Mouse (Mus musculus): ENCODE measurements around the gene Stmn3. TPM values are rescaled to one million over a fixed set of nuclear protein-coding genes. Genes with fewer than 3 reads are reported as not detected.
"Not testable (repeated sequence)": the region's sequence is repeated elsewhere in the genome, so short reads cannot be mapped to it uniquely, and the experiment has no call there.

Gene Stmn3
- polyA plus RNA-seq, 1 experiment from 2014 or later: 69.4 TPM

DNA sequence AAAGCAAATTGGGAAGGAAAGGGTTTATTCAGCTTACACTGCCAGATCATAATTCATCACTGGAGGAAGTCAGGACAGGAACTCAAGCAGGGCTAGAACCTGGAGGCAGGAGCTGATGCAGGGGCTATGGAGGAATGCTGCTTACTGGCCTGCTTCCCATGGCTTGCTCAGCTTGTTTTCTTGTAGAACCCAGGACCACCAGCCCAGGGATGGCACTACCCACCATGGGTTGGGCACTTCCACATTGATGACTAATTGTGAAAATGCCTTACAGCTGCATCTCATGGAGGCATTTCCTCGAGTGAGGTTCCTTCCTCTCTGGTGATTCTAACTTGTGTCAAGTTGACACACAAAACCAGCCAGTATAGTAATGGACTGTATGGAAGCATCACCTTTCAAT is 23.4 kb downstream of the Stmn3 start:
- Histone ChIP-seq H3K27me3 (replicated peaks; ENCODE audit: control insufficient read depth, insufficient read depth, low read length) (no peaks in the 10 kb centered on the region), H3K9ac (ENCODE audit: low read depth, low read length) (no peak overlapping the region), H3K36me3 (ENCODE audit: control insufficient read depth, insufficient read depth, low read length) (peaks cover 2% of the 10 kb centered on the region; the same call in 1 of the 2 replicates), H3K27ac (replicated peaks; ENCODE audit: low read depth, low read length) (no peak overlapping the region), H3K4me3 (ENCODE audit: low read depth, low read length) (no peak overlapping the region), H3K9me3 (ENCODE audit: control insufficient read depth, low read length) (no peaks in the 10 kb centered on the region), H3K4me1 (ENCODE audit: control insufficient read depth, insufficient read depth, low read length) (peaks cover 16% of the 10 kb centered on the region), H3K4me2 (ENCODE audit: low read depth, low read length) (no peak overlapping the region)
- WGBS: 74% methylated on average over 1 of the region's 1 CpGs
- DNase-seq (ENCODE audit: low spot score) (no peak), ATAC-seq (ENCODE audit: low read depth) (no peak)

DNA sequence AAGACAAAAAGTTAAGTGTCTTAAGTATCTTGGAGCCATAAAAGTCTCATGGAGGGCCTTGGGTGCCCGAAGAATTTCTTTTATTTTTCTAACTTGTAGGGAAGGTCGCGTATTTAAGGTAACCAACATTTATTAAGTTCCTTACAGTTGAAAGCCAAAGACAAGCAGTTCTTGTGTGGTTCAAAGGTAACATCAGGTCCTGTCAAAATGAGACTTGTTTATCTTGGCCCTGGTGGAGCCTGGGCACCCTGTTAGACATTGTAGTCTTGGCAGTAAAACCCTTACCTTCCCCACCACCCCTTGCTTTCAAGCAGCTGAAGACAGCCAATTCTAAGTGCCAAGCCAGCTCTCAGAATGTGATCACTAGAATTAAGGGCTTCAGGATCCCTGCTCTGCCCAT is 25.6 kb downstream of the Stmn3 start:
- Histone ChIP-seq H3K4me1 (ENCODE audit: control insufficient read depth, insufficient read depth, low read length) (peaks cover 16% of the 10 kb centered on the region), H3K27ac (replicated peaks; ENCODE audit: low read depth, low read length) (peak overlapping the region; percentile 98; the same call in 1 of the 2 replicates), H3K9ac (ENCODE audit: low read depth, low read length) (peak overlapping the region; percentile 65), H3K4me2 (ENCODE audit: low read depth, low read length) (peak overlapping the region; percentile 72), H3K36me3 (ENCODE audit: control insufficient read depth, insufficient read depth, low read length) (peaks cover 10% of the 10 kb centered on the region), H3K27me3 (replicated peaks; ENCODE audit: control insufficient read depth, insufficient read depth, low read length) (no peaks in the 10 kb centered on the region), H3K4me3 (ENCODE audit: low read depth, low read length) (peak overlapping the region; percentile 72), H3K9me3 (ENCODE audit: control insufficient read depth, low read length) (no peaks in the 10 kb centered on the region)
- ATAC-seq (ENCODE audit: low read depth) (no peak), DNase-seq (ENCODE audit: low spot score) (no peak)
- WGBS: 71% methylated on average over 3 of the region's 3 CpGs

DNA sequence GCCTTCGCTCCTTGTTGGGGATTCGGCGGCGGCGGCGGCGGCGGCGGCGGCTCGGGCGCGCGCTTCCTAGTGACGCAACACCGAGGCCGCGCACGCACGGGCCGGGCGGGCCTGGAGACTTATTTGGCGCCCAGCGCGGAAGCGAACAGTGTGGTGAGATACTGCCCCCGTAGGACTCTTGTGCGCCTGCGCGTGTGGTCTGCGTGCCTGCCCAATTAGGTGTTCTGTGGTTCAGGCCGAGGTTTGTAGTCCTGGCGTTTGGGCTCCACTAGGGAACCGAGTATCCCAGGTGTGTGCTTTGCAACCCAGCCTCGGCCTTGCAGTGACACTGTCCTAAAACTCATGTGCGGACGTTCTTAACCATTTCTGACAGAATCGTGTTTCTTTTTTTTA is 26.3 kb downstream of the Stmn3 start, which contains the start of gene Gmeb2:
Gene Gmeb2 (minus strand): TSS at position 78 of the 393 bp plus-strand sequence.
- peak within 1 kb of the TSS; percentile 72 for H3K4me3 ChIP-seq (ENCODE audit: low read depth, low read length)
- peaks cover 16% of the 10 kb centered on the region for H3K4me1 ChIP-seq (ENCODE audit: control insufficient read depth, insufficient read depth, low read length)
- DNase-seq (ENCODE audit: low spot score) (peak; percentile 99), ATAC-seq (ENCODE audit: low read depth) (peak; percentile 98)
- H3K9me3 ChIP-seq (ENCODE audit: control insufficient read depth, low read length); H3K27me3 ChIP-seq (replicated peaks; ENCODE audit: control insufficient read depth, insufficient read depth, low read length): not testable (repeated sequence)
- 0% methylated on average over 16 of the region's 38 CpGs for WGBS
- H3K36me3 ChIP-seq (ENCODE audit: control insufficient read depth, insufficient read depth, low read length): peaks cover 15% of the 10 kb centered on the region
- H3K4me2 ChIP-seq (ENCODE audit: low read depth, low read length): peak within 1 kb of the TSS; percentile 74
- H3K27ac ChIP-seq (replicated peaks; ENCODE audit: low read depth, low read length): peak within 1 kb of the TSS; percentile 98
- peak within 1 kb of the TSS; percentile 91 for H3K9ac ChIP-seq (ENCODE audit: low read depth, low read length)

DNA sequence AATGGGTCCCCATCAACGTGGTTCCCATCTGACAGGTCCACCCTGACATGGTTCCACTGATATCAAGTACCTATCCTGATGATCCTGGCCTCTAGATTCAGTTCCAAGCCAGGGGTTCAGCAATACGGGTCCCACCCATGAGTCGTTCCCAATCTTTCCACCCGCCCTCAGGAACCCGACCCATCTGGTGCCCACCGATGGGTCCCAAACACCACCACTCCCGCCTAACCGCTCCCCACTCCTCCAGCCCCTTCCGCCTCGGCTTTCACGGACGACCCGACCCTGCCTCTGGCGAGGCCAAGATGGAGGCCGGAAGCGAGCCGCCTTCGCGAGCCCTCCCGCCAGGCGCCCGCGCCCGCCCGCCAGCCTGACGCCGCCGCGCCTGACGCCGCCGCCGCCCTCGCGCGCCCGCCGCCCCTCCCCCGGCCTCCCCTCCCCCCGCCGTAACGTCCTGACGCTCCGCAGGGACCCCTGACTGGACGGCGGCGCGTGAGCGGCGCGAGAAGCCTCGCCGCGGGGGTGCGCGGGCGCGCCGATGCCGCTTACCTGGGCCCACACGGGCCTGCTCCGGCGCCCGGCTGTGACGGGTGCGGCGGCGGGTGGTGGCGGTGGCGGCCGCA is 26.9 kb downstream of the Stmn3 start:
- peak; percentile 87 for ATAC-seq (ENCODE audit: low read depth)
- under 1% methylated on average over 17 of the region's 71 CpGs for WGBS
- peaks cover 15% of the 10 kb centered on the region for H3K36me3 ChIP-seq (ENCODE audit: control insufficient read depth, insufficient read depth, low read length)

DNA sequence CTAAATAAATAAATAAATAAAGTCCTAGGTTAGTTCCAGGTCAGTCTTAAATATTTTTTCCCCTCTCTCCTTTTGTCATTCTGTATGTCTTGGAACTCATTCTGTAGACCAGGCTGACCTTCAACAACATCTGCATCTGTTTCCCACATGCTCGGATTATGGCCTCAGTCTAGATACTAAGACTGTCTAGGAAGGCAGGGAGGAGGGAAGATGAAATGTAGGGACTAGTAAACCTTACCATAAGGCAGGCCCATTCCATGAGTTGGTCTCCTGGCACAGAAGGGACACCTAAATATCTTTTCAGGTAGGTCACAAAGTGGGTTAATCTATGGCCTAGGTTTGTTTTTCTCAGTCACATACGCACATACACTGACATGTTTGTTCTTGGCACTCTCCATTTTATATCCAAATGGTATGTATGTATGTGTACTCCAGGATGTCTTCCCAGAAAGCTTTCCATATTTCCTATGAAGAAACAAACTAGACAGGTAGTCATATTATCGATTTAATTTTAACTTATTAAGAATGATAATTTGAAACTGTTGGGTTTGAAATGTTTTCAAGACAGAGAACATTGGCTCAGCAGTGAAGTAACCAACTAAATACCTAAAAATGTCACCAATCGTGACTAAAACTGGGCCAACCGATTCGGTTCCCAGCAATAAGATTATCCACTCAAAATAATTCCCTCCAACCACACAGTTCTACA is 27.5 kb downstream of the Stmn3 start:
- Histone ChIP-seq H3K9ac (ENCODE audit: low read depth, low read length) (peak overlapping the region; percentile 91), H3K36me3 (ENCODE audit: control insufficient read depth, insufficient read depth, low read length) (peaks cover 20% of the 10 kb centered on the region), H3K9me3 (ENCODE audit: control insufficient read depth, low read length) (no peaks in the 10 kb centered on the region), H3K4me2 (ENCODE audit: low read depth, low read length) (peak overlapping the region; percentile 74), H3K27ac (replicated peaks; ENCODE audit: low read depth, low read length) (peak overlapping the region; percentile 98), H3K27me3 (replicated peaks; ENCODE audit: control insufficient read depth, insufficient read depth, low read length) (no peaks in the 10 kb centered on the region), H3K4me3 (ENCODE audit: low read depth, low read length) (peak overlapping the region; percentile 72), H3K4me1 (ENCODE audit: control insufficient read depth, insufficient read depth, low read length) (peaks cover 16% of the 10 kb centered on the region)
- ATAC-seq (ENCODE audit: low read depth): no peak
- WGBS: 50% methylated on average over 6 of the region's 6 CpGs
- DNase-seq (ENCODE audit: low spot score): no peak

More for the DNA sequence above, 26.9 kb downstream of the Stmn3 start:
- H3K4me2 ChIP-seq (ENCODE audit: low read depth, low read length): peak overlapping the region; percentile 74
- no peaks in the 10 kb centered on the region for H3K27me3 ChIP-seq (replicated peaks; ENCODE audit: control insufficient read depth, insufficient read depth, low read length)
- peak overlapping the region; percentile 72 for H3K4me3 ChIP-seq (ENCODE audit: low read depth, low read length)
- no peaks in the 10 kb centered on the region for H3K9me3 ChIP-seq (ENCODE audit: control insufficient read depth, low read length)
- peak overlapping the region; percentile 98 for H3K27ac ChIP-seq (replicated peaks; ENCODE audit: low read depth, low read length)
- peak; percentile 88 for DNase-seq (ENCODE audit: low spot score)
- peak overlapping the region; percentile 91 for H3K9ac ChIP-seq (ENCODE audit: low read depth, low read length)
- peaks cover 16% of the 10 kb centered on the region for H3K4me1 ChIP-seq (ENCODE audit: control insufficient read depth, insufficient read depth, low read length)

DNA sequence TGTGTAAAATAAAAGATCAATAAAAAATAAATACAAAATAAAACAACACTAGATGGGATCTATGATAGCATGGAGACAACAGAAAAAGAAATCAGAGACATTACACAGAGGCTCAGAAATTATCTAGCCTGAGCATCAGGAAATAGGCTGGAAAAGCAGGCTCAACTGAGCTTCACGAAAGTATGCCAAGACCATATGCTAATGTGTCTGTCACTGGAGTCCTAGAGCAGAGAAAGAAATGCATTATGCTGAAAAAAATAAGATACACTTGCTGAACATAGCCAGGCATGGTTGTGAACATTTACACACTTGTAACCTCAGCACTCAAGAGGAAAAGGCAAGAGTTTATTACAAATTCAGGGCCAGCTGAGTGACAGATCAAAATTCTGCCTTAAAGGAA is 34.3 kb downstream of the Stmn3 start:
- DNase-seq (ENCODE audit: low spot score) (no peak), ATAC-seq (ENCODE audit: low read depth) (no peak)
- Histone ChIP-seq H3K4me2 (ENCODE audit: low read depth, low read length) (no peak overlapping the region), H3K9ac (ENCODE audit: low read depth, low read length) (no peak overlapping the region), H3K4me1 (ENCODE audit: control insufficient read depth, insufficient read depth, low read length) (no peaks in the 10 kb centered on the region), H3K27ac (replicated peaks; ENCODE audit: low read depth, low read length) (no peak overlapping the region), H3K27me3 (replicated peaks; ENCODE audit: control insufficient read depth, insufficient read depth, low read length) (no peaks in the 10 kb centered on the region), H3K4me3 (ENCODE audit: low read depth, low read length) (no peak overlapping the region), H3K36me3 (ENCODE audit: control insufficient read depth, insufficient read depth, low read length) (peaks cover 50% of the 10 kb centered on the region), H3K9me3 (ENCODE audit: control insufficient read depth, low read length) (no peaks in the 10 kb centered on the region)
- WGBS: 77% methylated on average over 1 of the region's 1 CpGs

DNA sequence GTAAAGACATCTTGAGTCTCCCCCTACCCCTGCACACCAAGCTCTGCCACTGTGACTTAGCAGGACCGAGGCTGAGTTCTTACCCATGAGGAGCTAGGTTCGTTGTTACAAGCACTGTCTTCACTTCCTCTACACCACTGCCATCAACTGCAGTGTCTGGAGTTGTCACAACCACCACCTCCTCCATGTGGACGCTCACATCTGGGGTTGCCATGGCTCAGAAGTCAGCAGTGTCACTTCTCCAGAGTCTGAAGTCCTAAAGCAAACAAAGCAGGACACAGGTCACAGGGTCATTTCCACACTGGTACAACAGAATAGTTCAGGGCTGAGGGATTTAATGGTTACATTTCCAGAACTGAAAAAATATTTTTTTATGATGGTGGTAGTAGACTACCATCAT is 36.4 kb downstream of the Stmn3 start:
- H3K27me3 ChIP-seq (replicated peaks; ENCODE audit: control insufficient read depth, insufficient read depth, low read length): no peaks in the 10 kb centered on the region
- ATAC-seq (ENCODE audit: low read depth): no peak
- no peak overlapping the region for H3K27ac ChIP-seq (replicated peaks; ENCODE audit: low read depth, low read length)
- H3K4me3 ChIP-seq (ENCODE audit: low read depth, low read length): no peak overlapping the region
- H3K9ac ChIP-seq (ENCODE audit: low read depth, low read length): no peak overlapping the region
- H3K4me1 ChIP-seq (ENCODE audit: control insufficient read depth, insufficient read depth, low read length): no peaks in the 10 kb centered on the region
- WGBS: 83% methylated on average over 3 of the region's 3 CpGs
- no peaks in the 10 kb centered on the region for H3K9me3 ChIP-seq (ENCODE audit: control insufficient read depth, low read length)
- peaks cover 54% of the 10 kb centered on the region for H3K36me3 ChIP-seq (ENCODE audit: control insufficient read depth, insufficient read depth, low read length)
- no peak for DNase-seq (ENCODE audit: low spot score)
- H3K4me2 ChIP-seq (ENCODE audit: low read depth, low read length): no peak overlapping the region

DNA sequence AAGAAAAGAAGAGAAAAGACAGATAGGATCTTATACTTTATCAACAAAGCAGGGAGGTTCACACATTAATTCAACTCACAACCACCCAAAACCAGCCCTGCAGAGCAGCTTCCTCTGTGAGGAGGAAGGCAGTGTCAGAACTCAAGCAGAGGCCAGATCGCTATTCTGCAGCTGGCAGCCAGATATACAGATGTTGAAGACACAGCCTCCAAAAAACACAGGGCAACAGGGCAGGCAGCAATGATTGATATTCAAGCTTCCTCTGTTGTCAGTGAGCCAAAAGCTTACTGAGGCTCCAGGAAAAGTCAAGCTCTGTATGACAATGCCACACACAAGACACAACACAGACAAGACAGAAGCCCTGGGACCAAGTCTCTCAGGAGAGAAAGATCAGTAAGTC is 37.5 kb downstream of the Stmn3 start:
- Histone ChIP-seq H3K27me3 (replicated peaks; ENCODE audit: control insufficient read depth, insufficient read depth, low read length) (no peaks in the 10 kb centered on the region), H3K36me3 (ENCODE audit: control insufficient read depth, insufficient read depth, low read length) (peaks cover 49% of the 10 kb centered on the region), H3K4me2 (ENCODE audit: low read depth, low read length) (no peak overlapping the region), H3K4me3 (ENCODE audit: low read depth, low read length) (no peak overlapping the region), H3K9me3 (ENCODE audit: control insufficient read depth, low read length) (no peaks in the 10 kb centered on the region), H3K4me1 (ENCODE audit: control insufficient read depth, insufficient read depth, low read length) (no peaks in the 10 kb centered on the region), H3K9ac (ENCODE audit: low read depth, low read length) (no peak overlapping the region), H3K27ac (replicated peaks; ENCODE audit: low read depth, low read length) (no peak overlapping the region)
- DNase-seq (ENCODE audit: low spot score) (no peak), ATAC-seq (ENCODE audit: low read depth) (no peak)
- 71% methylated on average over 1 of the region's 1 CpGs for WGBS

Data from embryonic facial prominence, embryonic 14.5 days (tissue).